Mouse (Mus musculus): ENCODE measurements at regions not wholly inside any gene's neighbourhood (a gene's known extent, or its start where the extent isn't known, plus 50 kb on each side); places are given as distances from the start of the nearest gene placed in this dataset.

DNA sequence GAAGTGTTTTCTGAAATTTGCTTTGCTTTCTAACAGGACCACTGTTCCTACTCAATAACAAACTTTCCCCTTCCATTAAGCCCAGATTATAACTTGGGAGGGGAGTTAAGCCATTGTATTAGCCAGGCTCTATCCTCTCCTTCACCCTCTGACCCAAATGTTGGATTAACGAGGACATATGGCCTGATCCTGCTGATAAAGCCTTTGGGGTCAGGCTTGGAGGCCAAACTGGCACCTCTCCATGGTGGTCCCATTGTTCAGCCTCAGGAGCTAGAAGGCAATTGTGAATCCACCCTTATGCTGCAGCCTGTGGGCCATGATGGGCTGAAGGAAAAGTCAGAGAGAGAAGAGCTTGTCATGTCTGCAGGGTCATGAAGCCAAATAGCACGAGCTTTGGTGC lies 80.8 kb upstream of the Kiz start:
- no peak overlapping the region for H3K4me3 ChIP-seq (ENCODE audit: insufficient read depth in 1 of 2, low read depth in 2 of 2, low read length in 2 of 2)
- H3K36me3 ChIP-seq (replicated peaks; ENCODE audit: control insufficient read depth, insufficient read depth, low read depth): no peaks in the 10 kb centered on the region
- TF ChIP-seq EP300 (IDR thresholded peaks at IDR 0.05; ENCODE audit: low read depth) (no peak), CTCF (IDR thresholded peaks at IDR 0.05; ENCODE audit: low read depth) (no peak)
- no peaks in the 10 kb centered on the region for H3K27me3 ChIP-seq (ENCODE audit: control insufficient read depth, insufficient read depth, low read length)
- H3K9me3 ChIP-seq (ENCODE audit: control insufficient read depth, low read length): no peaks in the 10 kb centered on the region
- no peak for DNase-seq (ENCODE audit: low read depth in 3 of 3, low spot score in 3 of 3)
- H3K27ac ChIP-seq: no peak overlapping the region
- no peaks in the 10 kb centered on the region for H3K4me1 ChIP-seq (replicated peaks; ENCODE audit: control insufficient read depth in 2 of 2, insufficient read depth in 2 of 2, low read length in 1 of 2)
- ATAC-seq (ENCODE audit: insufficient read depth): no peak
- no peak overlapping the region for H3K9ac ChIP-seq (replicated peaks)
- H3K4me2 ChIP-seq (ENCODE audit: low read depth): no peak overlapping the region
- WGBS (ENCODE audit: insufficient replicate concordance): 12% methylated on average over 2 of the region's 2 CpGs

GRCm38 (mm10) chr2:146787132-146787810 lies 68.4 kb upstream of the Kiz start:
- no peak overlapping the region for H3K9ac ChIP-seq (replicated peaks)
- H3K36me3 ChIP-seq (replicated peaks; ENCODE audit: control insufficient read depth, insufficient read depth, low read depth): no peaks in the 10 kb centered on the region
- no peaks in the 10 kb centered on the region for H3K27me3 ChIP-seq (ENCODE audit: control insufficient read depth, insufficient read depth, low read length)
- H3K27ac ChIP-seq: no peak overlapping the region
- ATAC-seq (ENCODE audit: insufficient read depth) (no peak), DNase-seq (ENCODE audit: low read depth in 3 of 3, low spot score in 3 of 3) (no peak)
- 30% methylated on average over 11 of the region's 11 CpGs for WGBS (ENCODE audit: insufficient replicate concordance)
- no peak overlapping the region for H3K4me3 ChIP-seq (ENCODE audit: insufficient read depth in 1 of 2, low read depth in 2 of 2, low read length in 2 of 2)
- no peaks in the 10 kb centered on the region for H3K9me3 ChIP-seq (ENCODE audit: control insufficient read depth, low read length)
- H3K4me1 ChIP-seq (replicated peaks; ENCODE audit: control insufficient read depth in 2 of 2, insufficient read depth in 2 of 2, low read length in 1 of 2): no peaks in the 10 kb centered on the region
- no peak overlapping the region for H3K4me2 ChIP-seq (ENCODE audit: low read depth)
- no peak for TF ChIP-seq EP300 (IDR thresholded peaks at IDR 0.05; ENCODE audit: low read depth)
- no peak for TF ChIP-seq CTCF (IDR thresholded peaks at IDR 0.05; ENCODE audit: low read depth)

GRCm38 (mm10) chr2:146787811-146788455 lies 67.7 kb upstream of the Kiz start:
- Histone ChIP-seq H3K27ac (no peak overlapping the region), H3K4me2 (ENCODE audit: low read depth) (no peak overlapping the region), H3K9ac (replicated peaks) (no peak overlapping the region), H3K4me1 (replicated peaks; ENCODE audit: control insufficient read depth in 2 of 2, insufficient read depth in 2 of 2, low read length in 1 of 2) (no peaks in the 10 kb centered on the region), H3K36me3 (replicated peaks; ENCODE audit: control insufficient read depth, insufficient read depth, low read depth) (no peaks in the 10 kb centered on the region), H3K9me3 (ENCODE audit: control insufficient read depth, low read length) (no peaks in the 10 kb centered on the region), H3K4me3 (ENCODE audit: insufficient read depth in 1 of 2, low read depth in 2 of 2, low read length in 2 of 2) (no peak overlapping the region), H3K27me3 (ENCODE audit: control insufficient read depth, insufficient read depth, low read length) (no peaks in the 10 kb centered on the region)
- no peak for TF ChIP-seq EP300 (IDR thresholded peaks at IDR 0.05; ENCODE audit: low read depth)
- DNase-seq (ENCODE audit: low read depth in 3 of 3, low spot score in 3 of 3) (no peak), ATAC-seq (ENCODE audit: insufficient read depth) (no peak)
- 44% methylated on average over 5 of the region's 5 CpGs for WGBS (ENCODE audit: insufficient replicate concordance)

DNA sequence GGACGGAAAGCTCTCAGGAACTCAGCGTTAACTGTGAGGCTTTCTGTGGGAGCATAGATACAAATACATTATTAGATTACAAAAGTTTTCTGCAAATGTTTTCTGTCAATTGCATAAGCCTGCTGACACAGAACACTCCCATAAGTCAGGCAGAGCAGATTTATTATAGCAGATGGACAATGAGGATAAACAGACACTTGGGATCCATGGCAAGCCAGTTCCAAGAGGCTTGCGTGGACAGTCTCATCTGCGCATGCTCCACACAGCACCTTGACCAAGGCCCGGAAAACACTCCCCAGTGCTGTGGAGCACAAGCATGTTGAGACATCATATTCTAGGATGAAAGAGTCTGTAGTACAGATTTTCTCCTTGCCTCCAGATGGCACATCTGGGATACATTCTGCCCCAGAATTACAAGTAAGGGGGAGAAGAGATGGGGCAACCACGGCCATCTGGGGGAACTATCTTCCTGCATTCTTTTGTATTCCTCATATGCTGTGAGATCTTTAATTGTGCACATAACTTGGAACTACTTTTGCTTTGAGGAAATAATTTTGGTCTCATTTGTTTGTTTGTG lies 62.7 kb upstream of the Kiz start:
- ATAC-seq (ENCODE audit: insufficient read depth) (no peak), DNase-seq (ENCODE audit: low read depth in 3 of 3, low spot score in 3 of 3) (no peak)
- Histone ChIP-seq H3K27me3 (ENCODE audit: control insufficient read depth, insufficient read depth, low read length) (no peaks in the 10 kb centered on the region), H3K36me3 (replicated peaks; ENCODE audit: control insufficient read depth, insufficient read depth, low read depth) (no peaks in the 10 kb centered on the region), H3K4me2 (ENCODE audit: low read depth) (no peak overlapping the region), H3K27ac (no peak overlapping the region), H3K4me1 (replicated peaks; ENCODE audit: control insufficient read depth in 2 of 2, insufficient read depth in 2 of 2, low read length in 1 of 2) (no peaks in the 10 kb centered on the region), H3K4me3 (ENCODE audit: insufficient read depth in 1 of 2, low read depth in 2 of 2, low read length in 2 of 2) (no peak overlapping the region), H3K9ac (replicated peaks) (no peak overlapping the region), H3K9me3 (ENCODE audit: control insufficient read depth, low read length) (no peaks in the 10 kb centered on the region)
- TF ChIP-seq EP300 (IDR thresholded peaks at IDR 0.05; ENCODE audit: low read depth): no peak
- no peak for TF ChIP-seq CTCF (IDR thresholded peaks at IDR 0.05; ENCODE audit: low read depth)
- WGBS (ENCODE audit: insufficient replicate concordance): 74% methylated on average over 6 of the region's 6 CpGs

DNA sequence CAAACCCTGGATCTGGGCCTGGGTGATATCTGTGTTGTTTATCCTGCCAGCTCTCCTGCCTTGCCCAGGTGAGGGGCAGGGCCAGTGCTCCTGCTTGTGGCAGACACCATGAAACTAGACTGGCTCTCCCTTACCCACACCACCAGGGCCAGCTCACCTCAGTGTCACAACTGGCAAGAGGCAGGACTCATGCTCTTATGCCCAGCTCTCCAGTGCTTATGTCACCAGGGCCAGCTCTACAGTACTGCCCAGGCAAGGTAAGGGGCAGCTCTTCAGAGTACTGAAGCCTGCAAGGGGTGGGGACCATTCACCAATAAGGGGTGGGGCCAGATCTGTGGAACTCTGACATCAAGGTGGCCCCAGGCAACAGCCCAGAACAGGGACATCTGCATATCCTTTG lies 52.7 kb upstream of the Kiz start:
- Histone ChIP-seq H3K36me3 (replicated peaks; ENCODE audit: control insufficient read depth, insufficient read depth, low read depth) (no peaks in the 10 kb centered on the region), H3K27me3 (ENCODE audit: control insufficient read depth, insufficient read depth, low read length) (no peaks in the 10 kb centered on the region), H3K9me3 (ENCODE audit: control insufficient read depth, low read length) (no peaks in the 10 kb centered on the region), H3K27ac (no peak overlapping the region), H3K9ac (replicated peaks) (no peak overlapping the region), H3K4me1 (replicated peaks; ENCODE audit: control insufficient read depth in 2 of 2, insufficient read depth in 2 of 2, low read length in 1 of 2) (no peaks in the 10 kb centered on the region), H3K4me3 (ENCODE audit: insufficient read depth in 1 of 2, low read depth in 2 of 2, low read length in 2 of 2) (no peak overlapping the region), H3K4me2 (ENCODE audit: low read depth) (no peak overlapping the region)
- TF ChIP-seq EP300 (IDR thresholded peaks at IDR 0.05; ENCODE audit: low read depth): no peak
- no peak for TF ChIP-seq CTCF (IDR thresholded peaks at IDR 0.05; ENCODE audit: low read depth)
- ATAC-seq (ENCODE audit: insufficient read depth) (no peak), DNase-seq (ENCODE audit: low read depth in 3 of 3, low spot score in 3 of 3) (no peak)

Measured in liver, embryonic 14.5 days (tissue).